Mouse (Mus musculus) left cerebral cortex, postnatal 14 days (tissue): ENCODE data around the gene Olfr683. TPM values are rescaled to one million over a fixed set of nuclear protein-coding genes. Genes with fewer than 3 reads are reported as not detected.
"Not testable (repeated sequence)": the region's sequence is repeated elsewhere in the genome, so short reads cannot be mapped to it uniquely, and the experiment has no call there.

Source experiments
- DNase-seq, 2 experiments: peaks; one replicate each; pipeline ENCODE4 v3.0.0; 2021 to 2022; ENCODE audit warnings: low spot score in 2 of 2, mixed read lengths in 1 of 2
- intact Hi-C: fragments of 180-260 bp; cut with DNase I; formaldehyde crosslinking; loops from one replicate; pipeline ENCODE4 v1.15.1; 2025
- long read RNA-seq, 2 experiments: library from polyadenylated mRNA; stranded (forward); transcript quantifications; one replicate each; pipeline ENCODE4 v2.0.0; 2021
- total RNA-seq, 2 experiments: library from RNA; stranded (reverse); gene quantifications; 2 replicates each; pipeline ENCODE4 v1.2.3; 2021

The Olfr683 gene
- total RNA-seq, result not detected
- long read RNA-seq, experiment 1, result 0 reads
- long read RNA-seq, experiment 2, result 0 reads

GRCm38 (mm10) chr7:105146912-105147311 is at the start of gene Olfr683:
Olfr683 (minus strand) TSS chr7:105147012.
- intact Hi-C loops, result no loop called here
- no peak for DNase-seq

GRCm38 (mm10) chr7:105185912-105186311 is 39.1 kb upstream of the Olfr683 start, which contains the start of gene Olfr685:
Olfr685 (minus strand) TSS chr7:105186012.
- intact Hi-C loops, result no loop called here
- DNase-seq, result no peak

GRCm38 (mm10) chr7:105170773-105171172 is 24.0 kb upstream of the Olfr683 start:
- peak; percentile 52 to 57 for DNase-seq
- intact Hi-C loops, result loop anchor here (5.0 kb wide), 2 partner anchors 307 to 357 kb away; no protein-coding TSS in a partner anchor

GRCm38 (mm10) chr7:105163553-105163952 is 16.7 kb upstream of the Olfr683 start, which contains the start of gene Olfr684:
Olfr684 (minus strand) TSS chr7:105163653.
- DNase-seq, result no peak
- intact Hi-C loops, result no loop called here

- DNase-seq, result no peak
- intact Hi-C loops, result no loop called here
Observed at GRCm38 (mm10) chr7:105141275-105141674, 5.5 kb downstream of the Olfr683 start.

DNA sequence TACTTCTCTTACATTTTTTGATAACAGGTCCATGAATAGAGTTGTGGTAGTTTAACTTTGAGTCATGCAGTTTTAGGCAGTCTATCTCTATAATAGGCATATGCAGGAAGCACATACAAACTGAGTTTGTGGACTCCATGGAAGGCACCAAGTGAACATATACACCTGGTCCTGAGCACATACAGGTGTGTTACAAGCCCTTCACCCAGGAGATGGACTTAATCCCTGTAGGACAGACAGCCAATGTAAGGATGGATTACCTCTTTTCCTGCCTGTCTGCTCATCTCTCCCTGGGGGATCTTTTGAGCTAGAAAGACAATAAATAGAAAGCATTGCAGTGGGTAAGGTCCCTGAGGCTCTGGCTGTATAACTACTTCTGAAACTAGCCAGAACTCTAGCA is 30.3 kb downstream of the Olfr683 start, which contains the start of gene Olfr681:
Olfr681 (plus strand) TSS at position 301 of the 400 bp plus-strand sequence.
- no peak for DNase-seq
- intact Hi-C loops, result no loop called here

DNA sequence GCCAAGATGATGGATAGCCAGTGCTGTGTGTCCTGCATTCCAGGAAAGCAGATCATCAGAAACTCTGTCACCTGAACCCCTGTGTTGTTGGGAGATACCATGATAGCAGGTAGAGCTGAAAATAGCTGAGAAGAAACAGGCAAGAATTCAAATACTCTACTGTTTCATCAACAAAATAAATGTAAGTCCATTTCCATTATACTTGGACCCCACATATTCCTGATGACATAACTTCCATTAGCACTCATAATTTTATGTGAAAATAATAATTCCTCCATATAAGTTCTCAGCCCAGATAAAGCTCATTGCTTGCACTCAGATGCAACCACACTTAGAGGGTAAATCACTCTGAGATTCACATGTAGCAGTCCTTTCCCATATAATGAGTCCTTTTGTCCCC is 54.1 kb downstream of the Olfr683 start, which contains the start of gene Olfr680-ps1:
Olfr680-ps1 (minus strand) TSS at position 101 of the 400 bp plus-strand sequence.
- DNase-seq, intact Hi-C loops: not testable (repeated sequence)

Other genes starting within 250 kb of the Olfr683 start
- gene Olfr667, start 225.5 kb downstream of the Olfr683 start, total RNA-seq, result not detected
- not detected for gene Olfr668, start 219.0 kb downstream of the Olfr683 start, total RNA-seq
- gene Olfr669, start 212.8 kb downstream of the Olfr683 start, total RNA-seq, result not detected
- not detected for gene Olfr670, start 184.4 kb downstream of the Olfr683 start, total RNA-seq
- not detected for gene Olfr671, start 167.9 kb downstream of the Olfr683 start, total RNA-seq
- gene Olfr672, start 145.0 kb downstream of the Olfr683 start, total RNA-seq, result not detected
- not detected for gene Olfr675, start 118.6 kb downstream of the Olfr683 start, total RNA-seq
- not detected for gene Olfr676, start 114.3 kb downstream of the Olfr683 start, total RNA-seq
- not detected for gene Olfr677, start 95.6 kb downstream of the Olfr683 start, total RNA-seq
- not detected for gene Olfr678, start 82.5 kb downstream of the Olfr683 start, total RNA-seq
- gene Olfr679, start 65.8 kb downstream of the Olfr683 start, total RNA-seq, result not detected
- not detected for gene Olfr680-ps1, start 54.2 kb downstream of the Olfr683 start, total RNA-seq
- not detected for gene Olfr681, start 30.2 kb downstream of the Olfr683 start, total RNA-seq
- gene Olfr684, start 16.6 kb upstream of the Olfr683 start, total RNA-seq, result not detected
- not detected for gene Olfr685, start 39.0 kb upstream of the Olfr683 start, total RNA-seq
- not detected for gene Olfr686, start 60.5 kb upstream of the Olfr683 start, total RNA-seq
- not detected for gene Olfr688, start 141.1 kb upstream of the Olfr683 start, total RNA-seq
- gene Olfr689, start 164.2 kb upstream of the Olfr683 start, total RNA-seq, result not detected
- 1 to 10 TPM in 1 of 2 experiments, under 1 TPM in 1; 0.87 to 1.1 TPM for gene Olfr690, start 187.1 kb upstream of the Olfr683 start, total RNA-seq
- gene Olfr691, start 195.3 kb upstream of the Olfr683 start, total RNA-seq, result 1 to 10 TPM; 1.1 to 1.4 TPM
- gene Olfr692, start 221.2 kb upstream of the Olfr683 start, total RNA-seq, result not detected
- gene Gm5901, start 228.0 kb upstream of the Olfr683 start, total RNA-seq, result not detected